Mouse (Mus musculus) stomach, postnatal 0 days (tissue): ENCODE measurements around the gene Arhgap15. TPM values are rescaled to one million over a fixed set of nuclear protein-coding genes. Genes with fewer than 3 reads are reported as not detected.

Experiments
- ATAC-seq: fragments of 200-750 bp; cut with Nextera tagmentation; 2 replicates; pipeline ENCODE4 v1.8.0; 2017; ENCODE audit not compliant: low FRiP score, low TSS enrichment
- DNase-seq: peaks from one replicate; pipeline ENCODE4 v3.0.0-alpha.2; 2016; ENCODE audit warnings: low spot score
- H3K27ac ChIP-seq: fragments of 300-500 bp; sonication (generic); replicated peaks from 2 replicates; pipeline ENCODE4 v1.5.1; 2014; ENCODE audit warnings: mild to moderate bottlenecking, control low read depth
- H3K27me3 ChIP-seq: fragments of 300-500 bp; sonication (generic); 2 replicates; pipeline ENCODE4 v1.6.1; 2014; ENCODE audit warnings: low read length; ENCODE audit not compliant: control insufficient read depth, insufficient read depth
- H3K36me3 ChIP-seq: fragments of 300-500 bp; sonication (generic); 2 replicates; pipeline ENCODE4 v1.6.1; 2014; ENCODE audit warnings: low read length, mixed read lengths; ENCODE audit not compliant: control insufficient read depth, insufficient read depth
- H3K4me1 ChIP-seq: fragments of 300-500 bp; sonication (generic); replicated peaks from 2 replicates; pipeline ENCODE4 v1.6.1; 2014; ENCODE audit warnings: antibody characterized with exemption; ENCODE audit not compliant: control insufficient read depth, insufficient read depth
- H3K4me2 ChIP-seq: fragments of 300-500 bp; sonication (generic); replicated peaks from 2 replicates; pipeline ENCODE4 v1.6.1; 2014; ENCODE audit warnings: low read depth, mild to moderate bottlenecking, control low read depth, moderate library complexity
- H3K4me3 ChIP-seq: fragments of 300-500 bp; sonication (generic); 2 replicates; pipeline ENCODE4 v1.5.1; 2014; ENCODE audit warnings: low read depth, low read length, control low read depth
- H3K9ac ChIP-seq: fragments of 300-500 bp; sonication (generic); 2 replicates; pipeline ENCODE4 v1.6.1; 2014; ENCODE audit warnings: mild to moderate bottlenecking, low read length, control low read depth, mixed read lengths
- H3K9me3 ChIP-seq: fragments of 300-500 bp; sonication (generic); 2 replicates; pipeline ENCODE4 v1.6.1; 2016; ENCODE audit warnings: low read length; ENCODE audit not compliant: control insufficient read depth
- CTCF ChIP-seq: IDR thresholded peaks from 2 replicates; pipeline ENCODE4 v1.5.1; 2016; ENCODE audit warnings: antibody characterized with exemption, low read depth, mild to moderate bottlenecking, moderate library complexity
- EP300 ChIP-seq: optimal IDR thresholded peaks from 2 replicates; pipeline ENCODE3; 2016; ENCODE audit warnings: antibody characterized with exemption
- WGBS: fragments of 180-500 bp; shearing (Covaris S2); extraction: QIAGEN DNeasy Blood & Tissue Kit; methylation state at CpG from one replicate; pipeline ENCODE4 v1.1.7; 2014; 5-methylcytosine and 5-hydroxymethylcytosine counted together
- polyA plus RNA-seq: library from polyadenylated mRNA; unstranded; fragments of >200 nt; fragmentation: Nextera tagmentation; extraction: Ambion mirVana; gene quantifications from 2 replicates; pipeline ENCODE4 v1.2.1, GENCODE M21; 2015

Gene Arhgap15
- polyA plus RNA-seq, 1 experiment from 2014 or later: 0.93 TPM

GRCm38 (mm10) chr2:44416331-44416730 lies 667.7 kb downstream of the Arhgap15 start:
- Histone ChIP-seq H3K9me3 (no peaks in the 10 kb centered on the region), H3K4me3 (no peak overlapping the region), H3K36me3 (no peaks in the 10 kb centered on the region), H3K4me2 (no peak overlapping the region), H3K9ac (no peak overlapping the region), H3K27ac (no peak overlapping the region), H3K4me1 (no peaks in the 10 kb centered on the region), H3K27me3 (no peaks in the 10 kb centered on the region)
- TF ChIP-seq EP300 (no peak), CTCF (no peak)
- DNase-seq (no peak), ATAC-seq (no peak)
- WGBS: 82% methylated on average over 4 of the region's 4 CpGs

- H3K36me3 ChIP-seq: no peaks in the 10 kb centered on the region
- no peak overlapping the region for H3K27ac ChIP-seq
- H3K4me1 ChIP-seq: no peaks in the 10 kb centered on the region
- H3K9ac ChIP-seq: no peak overlapping the region
- H3K9me3 ChIP-seq: no peaks in the 10 kb centered on the region
- DNase-seq: no peak
- WGBS: 82% methylated on average over 4 of the region's 4 CpGs
- no peak overlapping the region for H3K4me2 ChIP-seq
- H3K27me3 ChIP-seq: no peaks in the 10 kb centered on the region
- no peak for TF ChIP-seq EP300
- TF ChIP-seq CTCF: no peak
- no peak overlapping the region for H3K4me3 ChIP-seq
- ATAC-seq: no peak
Observed at GRCm38 (mm10) chr2:44419547-44420225, 671.1 kb downstream of the Arhgap15 start.

- Histone ChIP-seq H3K4me2 (no peak overlapping the region), H3K9ac (no peak overlapping the region), H3K4me1 (no peaks in the 10 kb centered on the region), H3K4me3 (no peak overlapping the region), H3K27ac (no peak overlapping the region), H3K36me3 (no peaks in the 10 kb centered on the region), H3K27me3 (no peaks in the 10 kb centered on the region), H3K9me3 (no peaks in the 10 kb centered on the region)
- TF ChIP-seq EP300 (no peak), CTCF (no peak)
- WGBS: 82% methylated on average over 9 of the region's 9 CpGs
- ATAC-seq (no peak), DNase-seq (no peak)
Observed at GRCm38 (mm10) chr2:44430521-44430920, 681.9 kb downstream of the Arhgap15 start.

GRCm38 (mm10) chr2:44436652-44437051 lies 688.0 kb downstream of the Arhgap15 start:
- Histone ChIP-seq H3K4me2 (no peak overlapping the region), H3K27me3 (no peaks in the 10 kb centered on the region), H3K4me3 (no peak overlapping the region), H3K9ac (no peak overlapping the region), H3K36me3 (no peaks in the 10 kb centered on the region), H3K9me3 (no peaks in the 10 kb centered on the region), H3K4me1 (no peaks in the 10 kb centered on the region), H3K27ac (no peak overlapping the region)
- WGBS: 57% methylated on average over 5 of the region's 5 CpGs
- TF ChIP-seq EP300 (no peak), CTCF (no peak)
- ATAC-seq (no peak), DNase-seq (no peak)

- ATAC-seq: no peak
- DNase-seq: no peak
- WGBS: 72% methylated on average over 8 of the region's 8 CpGs
- Histone ChIP-seq H3K4me1 (no peaks in the 10 kb centered on the region), H3K36me3 (no peaks in the 10 kb centered on the region), H3K9ac (no peak overlapping the region), H3K4me3 (no peak overlapping the region), H3K27me3 (no peaks in the 10 kb centered on the region), H3K4me2 (no peak overlapping the region), H3K27ac (no peak overlapping the region), H3K9me3 (no peaks in the 10 kb centered on the region)
- TF ChIP-seq EP300 (no peak), CTCF (no peak)
Observed at GRCm38 (mm10) chr2:44437496-44438057, 689.0 kb downstream of the Arhgap15 start.

- no peak overlapping the region for H3K27ac ChIP-seq
- no peak for TF ChIP-seq CTCF
- no peak for TF ChIP-seq EP300
- H3K9ac ChIP-seq: no peak overlapping the region
- DNase-seq (no peak), ATAC-seq (no peak)
- H3K36me3 ChIP-seq: no peaks in the 10 kb centered on the region
- H3K27me3 ChIP-seq: no peaks in the 10 kb centered on the region
- H3K9me3 ChIP-seq: no peaks in the 10 kb centered on the region
- no peaks in the 10 kb centered on the region for H3K4me1 ChIP-seq
- 94% methylated on average over 1 of the region's 1 CpGs for WGBS
- no peak overlapping the region for H3K4me3 ChIP-seq
- no peak overlapping the region for H3K4me2 ChIP-seq
Observed at GRCm38 (mm10) chr2:44438070-44438469, 689.4 kb downstream of the Arhgap15 start.
